Mouse (Mus musculus) stomach, postnatal 0 days (tissue): ENCODE data around the gene Raf1.

Experiments used
- CTCF ChIP-seq: IDR thresholded peaks from 2 replicates; pipeline ENCODE4 v1.5.1; 2016; ENCODE audit warnings: antibody characterized with exemption, low read depth, mild to moderate bottlenecking, moderate library complexity
- EP300 ChIP-seq: optimal IDR thresholded peaks from 2 replicates; pipeline ENCODE3; 2016; ENCODE audit warnings: antibody characterized with exemption

GRCm38 (mm10) chr6:115593252-115593651, 83.2 kb downstream of the Raf1 start:
- TF ChIP-seq CTCF: no peak
- no peak for TF ChIP-seq EP300
